Mouse (Mus musculus) midbrain, embryonic 15.5 days (tissue): Measurements from ENCODE around the gene Gapvd1. TPM values are rescaled to one million over a fixed set of nuclear protein-coding genes. Genes with fewer than 3 reads are reported as not detected.

Experiments
- ATAC-seq: fragments of 200-750 bp; cut with Nextera tagmentation; replicated peaks from 2 replicates; pipeline ENCODE4 v1.8.0; 2017; ENCODE audit warnings: moderate TSS enrichment
- H3K27ac ChIP-seq: fragments of 300-500 bp; sonication (generic); 2 replicates; pipeline ENCODE4 v1.5.1; 2015; ENCODE audit warnings: mild to moderate bottlenecking, inconsistent platforms
- H3K27me3 ChIP-seq: fragments of 300-500 bp; sonication (generic); replicated peaks from 2 replicates; pipeline ENCODE4 v1.6.1; 2015; ENCODE audit warnings: inconsistent platforms
- H3K36me3 ChIP-seq: fragments of 300-500 bp; sonication (generic); replicated peaks from 2 replicates; pipeline ENCODE4 v1.6.1; 2015; ENCODE audit warnings: inconsistent platforms
- H3K4me1 ChIP-seq: fragments of 300-500 bp; sonication (generic); 2 replicates; pipeline ENCODE4 v1.6.1; 2015; ENCODE audit warnings: inconsistent platforms
- H3K4me2 ChIP-seq: fragments of 300-500 bp; sonication (generic); 2 replicates; pipeline ENCODE4 v1.6.1; 2015; ENCODE audit warnings: inconsistent platforms, mild to moderate bottlenecking, moderate library complexity
- H3K4me3 ChIP-seq: fragments of 300-500 bp; sonication (generic); 2 replicates; pipeline ENCODE4 v1.5.1; 2015; ENCODE audit warnings: mild to moderate bottlenecking, inconsistent platforms
- H3K9ac ChIP-seq: fragments of 300-500 bp; sonication (generic); 2 replicates; pipeline ENCODE4 v1.6.1; 2015; ENCODE audit warnings: mild to moderate bottlenecking, inconsistent platforms
- H3K9me3 ChIP-seq: fragments of 300-500 bp; sonication (generic); 2 replicates; pipeline ENCODE4 v1.6.1; 2016; ENCODE audit warnings: inconsistent platforms
- WGBS: fragments of 180-500 bp; shearing (Covaris S2); methylation state at CpG from one replicate; pipeline ENCODE4 v1.1.7; 2015; ENCODE audit warnings: mixed read lengths; 5-methylcytosine and 5-hydroxymethylcytosine counted together
- polyA plus RNA-seq: library from polyadenylated mRNA; unstranded; fragments of >200 nt; fragmentation: Nextera tagmentation; extraction: Ambion mirVana; gene quantifications from 2 replicates; pipeline ENCODE4 v1.2.1, GENCODE M21; 2015

Gapvd1 gene
- polyA plus RNA-seq, 1 experiment from 2014 or later, result 123 TPM

DNA sequence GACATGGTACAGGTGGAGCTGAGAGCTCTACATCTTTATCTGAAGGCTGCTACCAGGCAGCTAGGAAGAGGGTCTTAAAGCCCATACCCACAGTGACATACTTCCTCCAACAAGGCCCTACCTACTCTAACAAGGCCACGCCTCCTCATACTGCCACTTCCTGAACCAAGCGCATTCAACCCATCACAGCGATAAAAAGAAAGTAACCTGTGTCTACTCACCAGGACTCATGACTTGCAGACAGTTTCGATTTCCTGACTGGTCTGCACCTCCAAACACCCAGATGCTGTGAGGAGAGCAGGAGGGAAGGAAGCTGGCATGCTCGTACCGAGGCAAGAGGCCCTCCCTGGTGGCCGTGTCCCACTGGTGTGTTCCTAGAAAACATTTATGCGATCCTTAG, 35.2 kb upstream of the Gapvd1 start:
- no peaks in the 10 kb centered on the region for H3K9me3 ChIP-seq
- H3K4me1 ChIP-seq, result no peaks in the 10 kb centered on the region
- 94% methylated on average over 8 of the region's 8 CpGs for WGBS
- H3K27ac ChIP-seq, result no peak overlapping the region
- H3K9ac ChIP-seq, result no peak overlapping the region
- peaks cover 2% of the 10 kb centered on the region; the same call in 1 of the 2 replicates for H3K36me3 ChIP-seq
- H3K27me3 ChIP-seq, result no peaks in the 10 kb centered on the region
- H3K4me3 ChIP-seq, result no peak overlapping the region
- H3K4me2 ChIP-seq, result no peak overlapping the region
- no peak for ATAC-seq

GRCm38 (mm10) chr2:34784085-34784484, 29.1 kb upstream of the Gapvd1 start:
- H3K4me1 ChIP-seq, result no peaks in the 10 kb centered on the region

GRCm38 (mm10) chr2:34783064-34784020, 28.3 kb upstream of the Gapvd1 start:
- H3K4me2 ChIP-seq, result no peak overlapping the region
- H3K9me3 ChIP-seq, result no peaks in the 10 kb centered on the region
- WGBS, result 94% methylated on average over 14 of the region's 14 CpGs
- no peak overlapping the region for H3K27ac ChIP-seq
- no peak overlapping the region for H3K4me3 ChIP-seq
- peaks cover 3% of the 10 kb centered on the region; the same call in 1 of the 2 replicates for H3K4me1 ChIP-seq
- ATAC-seq, result no peak
- H3K27me3 ChIP-seq, result no peaks in the 10 kb centered on the region
- peaks cover 27% of the 10 kb centered on the region for H3K36me3 ChIP-seq
- H3K9ac ChIP-seq, result no peak overlapping the region

More at GRCm38 (mm10) chr2:34784085-34784484, 29.1 kb upstream of the Gapvd1 start:
- no peaks in the 10 kb centered on the region for H3K9me3 ChIP-seq
- H3K9ac ChIP-seq, result no peak overlapping the region
- no peak overlapping the region for H3K4me2 ChIP-seq
- ATAC-seq, result no peak
- peaks cover 21% of the 10 kb centered on the region for H3K36me3 ChIP-seq
- no peak overlapping the region for H3K27ac ChIP-seq
- 65% methylated on average over 2 of the region's 2 CpGs for WGBS
- H3K27me3 ChIP-seq, result no peaks in the 10 kb centered on the region
- H3K4me3 ChIP-seq, result no peak overlapping the region

DNA sequence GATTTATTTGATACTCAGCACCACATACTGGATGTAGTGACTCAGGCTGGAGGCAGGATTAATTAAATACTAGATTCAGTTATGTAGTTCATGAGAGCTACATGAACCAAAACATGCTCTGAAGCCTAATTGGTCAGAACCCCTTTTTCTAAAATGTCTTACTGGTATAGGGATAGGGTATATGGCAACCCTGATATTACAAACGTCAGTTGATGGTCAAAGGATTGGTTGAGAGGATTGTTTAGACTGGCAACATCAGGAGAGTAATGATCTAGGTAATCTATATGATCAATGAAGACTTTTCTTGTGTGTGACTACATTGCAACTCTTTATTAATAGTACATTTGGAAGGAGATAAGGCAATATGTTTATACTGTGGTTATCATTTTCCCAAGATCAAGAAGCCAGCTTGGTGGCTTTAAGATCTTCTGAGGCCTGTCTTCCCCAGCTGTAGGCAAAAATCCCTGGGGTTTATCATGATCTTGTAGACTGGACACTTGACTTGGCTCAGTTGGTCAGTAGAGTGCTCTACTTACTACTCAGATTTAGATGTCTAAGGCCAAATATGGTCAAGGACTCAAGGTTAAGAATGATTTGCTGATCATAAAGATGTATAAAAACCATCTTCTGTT, 22.3 kb upstream of the Gapvd1 start:
- Histone ChIP-seq H3K9ac (no peak overlapping the region), H3K4me2 (peak overlapping the region; percentile 20), H3K36me3 (peaks cover 45% of the 10 kb centered on the region), H3K27ac (no peak overlapping the region), H3K27me3 (no peaks in the 10 kb centered on the region), H3K9me3 (no peaks in the 10 kb centered on the region), H3K4me1 (peaks cover 57% of the 10 kb centered on the region), H3K4me3 (no peak overlapping the region)
- 76% methylated on average over 1 of the region's 1 CpGs for WGBS
- ATAC-seq, result no peak

- H3K4me2 ChIP-seq, result peak overlapping the region; percentile 70
- H3K4me3 ChIP-seq, result no peak overlapping the region
- WGBS, result 93% methylated on average over 6 of the region's 6 CpGs
- H3K9ac ChIP-seq, result no peak overlapping the region
- peaks cover 44% of the 10 kb centered on the region for H3K36me3 ChIP-seq
- H3K9me3 ChIP-seq, result no peaks in the 10 kb centered on the region
- ATAC-seq, result no peak
- H3K27me3 ChIP-seq, result no peaks in the 10 kb centered on the region
- H3K27ac ChIP-seq, result no peak overlapping the region
- H3K4me1 ChIP-seq, result peaks cover 67% of the 10 kb centered on the region
Measured at GRCm38 (mm10) chr2:34774493-34774892, 19.5 kb upstream of the Gapvd1 start.

DNA sequence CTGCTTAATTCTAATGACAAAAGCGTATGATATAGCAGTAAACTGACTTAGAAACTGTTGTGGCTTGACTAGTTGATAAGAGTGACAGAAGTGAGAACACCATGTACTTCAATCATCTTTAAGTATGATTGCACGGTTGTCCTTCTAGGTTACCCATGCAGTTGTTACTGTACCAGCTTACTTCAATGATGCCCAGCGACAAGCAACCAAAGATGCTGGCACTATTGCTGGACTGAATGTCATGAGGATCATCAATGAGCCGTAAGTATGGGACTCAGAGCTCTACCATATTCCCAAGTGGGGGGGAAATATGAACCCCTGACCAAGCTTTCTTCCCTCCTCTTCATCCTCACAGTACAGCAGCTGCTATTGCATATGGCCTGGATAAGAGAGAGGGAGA, 18.6 kb upstream of the Gapvd1 start:
- ATAC-seq, result no peak
- H3K36me3 ChIP-seq, result peaks cover 36% of the 10 kb centered on the region

DNA sequence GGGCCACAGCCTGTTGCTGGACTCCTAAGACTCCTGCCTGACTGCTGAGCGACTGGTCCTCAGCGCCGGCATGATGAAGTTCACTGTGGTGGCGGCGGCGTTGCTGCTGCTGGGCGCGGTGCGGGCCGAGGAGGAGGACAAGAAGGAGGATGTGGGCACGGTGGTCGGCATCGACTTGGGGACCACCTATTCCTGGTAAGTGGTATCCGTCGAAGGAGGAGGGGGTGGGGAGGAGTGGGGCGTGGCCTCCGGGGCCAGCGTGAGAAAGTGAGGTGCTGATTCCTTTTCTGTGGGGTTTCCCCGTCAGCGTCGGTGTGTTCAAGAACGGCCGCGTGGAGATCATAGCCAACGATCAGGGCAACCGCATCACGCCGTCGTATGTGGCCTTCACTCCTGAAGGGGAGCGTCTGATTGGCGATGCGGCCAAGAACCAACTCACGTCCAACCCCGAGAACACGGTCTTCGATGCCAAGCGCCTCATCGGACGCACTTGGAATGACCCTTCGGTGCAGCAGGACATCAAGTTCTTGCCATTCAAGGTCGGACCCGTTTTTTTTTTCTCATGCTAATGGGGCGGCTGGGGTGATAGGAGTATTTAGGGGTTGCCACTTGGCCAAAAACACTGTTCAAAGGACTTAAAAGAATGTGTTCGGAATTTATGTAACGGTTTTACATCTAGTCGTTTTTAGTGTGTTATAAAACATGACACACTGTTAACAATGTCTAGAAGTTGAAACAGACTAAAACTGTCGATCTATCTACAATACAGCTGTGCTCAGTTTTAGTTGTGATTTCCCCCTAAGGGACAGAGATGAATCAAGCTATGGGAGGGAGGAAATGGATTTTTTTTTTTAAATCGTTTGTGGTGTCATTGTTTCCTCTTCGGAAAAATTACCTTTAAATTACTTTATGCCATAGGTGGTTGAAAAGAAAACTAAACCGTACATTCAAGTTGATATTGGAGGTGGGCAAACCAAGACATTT, 17.5 kb upstream of the Gapvd1 start:
- peaks cover 56% of the 10 kb centered on the region for H3K4me1 ChIP-seq
- no peak; the same call in none of the 2 replicates for ATAC-seq
- WGBS, result 3% methylated on average over 50 of the region's 50 CpGs

More for the DNA sequence above, 18.6 kb upstream of the Gapvd1 start:
- Histone ChIP-seq H3K9me3 (no peaks in the 10 kb centered on the region), H3K4me1 (peaks cover 67% of the 10 kb centered on the region), H3K4me2 (peak overlapping the region; percentile 70), H3K27ac (no peak overlapping the region), H3K9ac (no peak overlapping the region), H3K4me3 (peak overlapping the region; percentile 94), H3K27me3 (no peaks in the 10 kb centered on the region)
- WGBS, result 93% methylated on average over 4 of the region's 4 CpGs

DNA sequence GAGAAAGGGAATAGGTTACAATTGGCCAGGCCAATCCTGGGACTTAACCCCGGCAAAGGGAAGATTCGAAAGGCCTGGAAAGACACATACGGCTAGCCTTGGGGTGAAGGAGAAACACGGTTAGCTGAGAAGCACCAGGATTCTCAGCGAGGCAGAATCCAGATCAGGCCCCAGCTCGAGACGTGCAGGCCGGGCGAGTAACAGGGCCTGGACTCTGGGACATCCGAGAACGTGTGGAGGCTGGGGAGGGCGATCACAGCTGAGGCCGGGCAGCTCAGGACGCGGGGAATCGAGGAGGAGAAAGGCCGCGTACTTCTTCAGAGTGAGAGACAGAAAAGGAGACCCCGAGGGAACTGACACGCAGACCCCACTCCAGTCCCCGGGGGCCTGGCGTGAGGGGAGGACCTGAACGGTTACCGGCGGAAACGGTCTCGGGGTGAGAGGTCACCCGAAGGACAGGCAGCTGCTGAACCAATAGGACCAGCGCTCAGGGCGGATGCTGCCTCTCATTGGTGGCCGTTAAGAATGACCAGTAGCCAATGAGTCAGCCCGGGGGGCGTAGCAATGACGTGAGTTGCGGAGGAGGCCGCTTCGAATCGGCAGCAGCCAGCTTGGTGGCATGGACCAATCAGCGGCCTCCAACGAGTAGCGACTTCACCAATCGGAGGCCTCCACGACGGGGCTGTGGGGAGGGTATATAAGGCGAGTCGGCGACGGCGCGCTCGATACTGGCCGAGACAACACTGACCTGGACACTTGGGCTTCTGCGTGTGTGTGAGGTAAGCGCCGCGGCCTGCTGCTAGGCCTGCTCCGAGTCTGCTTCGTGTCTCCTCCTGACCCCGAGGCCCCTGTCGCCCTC, 16.6 kb upstream of the Gapvd1 start, which contains the start of gene Hspa5:
Hspa5 (plus strand) TSS at position 603 of the 859 bp plus-strand sequence.
- no peaks in the 10 kb centered on the region for H3K27me3 ChIP-seq
- peaks cover 30% of the 10 kb centered on the region for H3K36me3 ChIP-seq
- peak; percentile 99 for ATAC-seq
- H3K9me3 ChIP-seq, result no peaks in the 10 kb centered on the region
- peak within 1 kb of the TSS; percentile 94 for H3K27ac ChIP-seq
- H3K4me3 ChIP-seq, result peak within 1 kb of the TSS; percentile 94
- H3K4me1 ChIP-seq, result peaks cover 47% of the 10 kb centered on the region
- peak within 1 kb of the TSS; percentile 70 for H3K4me2 ChIP-seq
- H3K9ac ChIP-seq, result peak within 1 kb of the TSS; percentile 89
- WGBS, result under 1% methylated on average over 60 of the region's 60 CpGs

More for the DNA sequence above, 17.5 kb upstream of the Gapvd1 start:
- Histone ChIP-seq H3K4me2 (peak overlapping the region; percentile 70), H3K27me3 (no peaks in the 10 kb centered on the region), H3K4me3 (peak overlapping the region; percentile 94), H3K27ac (peak overlapping the region; percentile 87), H3K9ac (peak overlapping the region; percentile 88), H3K36me3 (peaks cover 34% of the 10 kb centered on the region), H3K9me3 (no peaks in the 10 kb centered on the region)

DNA sequence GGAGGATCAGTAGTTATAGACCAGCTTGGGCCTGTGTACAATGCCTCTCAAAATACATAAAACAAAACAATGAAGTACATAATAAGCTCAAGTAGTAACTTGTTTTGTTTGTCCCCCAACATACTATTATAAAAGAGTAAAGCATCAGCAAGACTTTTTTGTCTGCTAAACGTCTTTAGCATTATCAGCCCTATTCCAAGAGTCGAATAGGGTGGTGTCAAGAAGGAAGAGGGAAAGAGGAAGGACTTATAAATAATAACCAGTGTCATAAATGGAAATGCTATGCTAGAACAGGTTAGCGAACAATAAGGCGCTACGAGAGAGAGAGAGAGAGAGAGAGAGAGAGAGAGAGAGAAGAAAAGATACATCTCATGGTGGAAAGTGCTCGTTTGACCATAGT, 15.9 kb upstream of the Gapvd1 start:
- Histone ChIP-seq H3K4me2 (peak overlapping the region; percentile 68), H3K27me3 (no peaks in the 10 kb centered on the region), H3K4me1 (peaks cover 41% of the 10 kb centered on the region), H3K4me3 (peak overlapping the region; percentile 94), H3K36me3 (peaks cover 24% of the 10 kb centered on the region), H3K27ac (peak overlapping the region; percentile 94), H3K9me3 (no peaks in the 10 kb centered on the region), H3K9ac (peak overlapping the region; percentile 89)
- 5% methylated on average over 6 of the region's 6 CpGs for WGBS
- ATAC-seq, result no peak

GRCm38 (mm10) chr2:34770049-34770448, 15.0 kb upstream of the Gapvd1 start:
- peak overlapping the region; percentile 94; the same call in 1 of the 2 replicates for H3K4me3 ChIP-seq
- peaks cover 33% of the 10 kb centered on the region for H3K4me1 ChIP-seq
- WGBS, result 97% methylated on average over 2 of the region's 2 CpGs
- H3K36me3 ChIP-seq, result peaks cover 17% of the 10 kb centered on the region
- H3K27me3 ChIP-seq, result no peaks in the 10 kb centered on the region
- no peak overlapping the region for H3K27ac ChIP-seq
- no peak for ATAC-seq
- no peak overlapping the region for H3K9ac ChIP-seq
- H3K9me3 ChIP-seq, result no peaks in the 10 kb centered on the region
- peak overlapping the region; percentile 68; the same call in 1 of the 2 replicates for H3K4me2 ChIP-seq

GRCm38 (mm10) chr2:34764801-34765200, 9.8 kb upstream of the Gapvd1 start:
- H3K27me3 ChIP-seq, result no peaks in the 10 kb centered on the region
- H3K27ac ChIP-seq, result no peak overlapping the region
- ATAC-seq, result no peak
- H3K4me2 ChIP-seq, result no peak overlapping the region
- H3K4me3 ChIP-seq, result no peak overlapping the region
- no peaks in the 10 kb centered on the region for H3K36me3 ChIP-seq
- H3K4me1 ChIP-seq, result no peaks in the 10 kb centered on the region
- 87% methylated on average over 5 of the region's 12 CpGs for WGBS
- no peak overlapping the region for H3K9ac ChIP-seq
- no peaks in the 10 kb centered on the region for H3K9me3 ChIP-seq
